Mouse (Mus musculus) heart, postnatal 0 days (tissue): ENCODE results near the gene Prpsap1. TPM values are rescaled to one million over a fixed set of nuclear protein-coding genes. Genes with fewer than 3 reads are reported as not detected.

Experiments used
- ATAC-seq: fragments of 200-750 bp; cut with Nextera tagmentation; 2 replicates; pipeline ENCODE4 v1.8.0; 2017; ENCODE audit warnings: low read depth, moderate number of reproducible peaks, moderate library complexity; ENCODE audit not compliant: insufficient read depth
- DNase-seq: peaks from one replicate; pipeline ENCODE4 v3.0.0-alpha.2; 2016; ENCODE audit warnings: low spot score
- H3K27ac ChIP-seq: fragments of 300-500 bp; sonication (generic); 2 replicates; pipeline ENCODE4 v1.5.1; 2014; ENCODE audit warnings: low read depth, mild to moderate bottlenecking
- H3K27me3 ChIP-seq: fragments of 300-500 bp; sonication (generic); 2 replicates; pipeline ENCODE4 v1.6.1; 2014; ENCODE audit warnings: low read length, mixed read lengths; ENCODE audit not compliant: control insufficient read depth, insufficient read depth
- H3K36me3 ChIP-seq: fragments of 300-500 bp; sonication (generic); replicated peaks from 2 replicates; pipeline ENCODE4 v1.6.1; 2014; ENCODE audit warnings: low read length, mixed read lengths; ENCODE audit not compliant: control insufficient read depth, insufficient read depth
- H3K4me1 ChIP-seq: fragments of 300-500 bp; sonication (generic); 2 replicates; pipeline ENCODE4 v1.6.1; 2014; ENCODE audit warnings: antibody characterized with exemption; ENCODE audit not compliant: control insufficient read depth, insufficient read depth
- H3K4me2 ChIP-seq: fragments of 300-500 bp; sonication (generic); 2 replicates; pipeline ENCODE4 v1.6.1; 2014; ENCODE audit warnings: low read depth, mild to moderate bottlenecking, low read length, moderate library complexity
- H3K4me3 ChIP-seq: fragments of 300-500 bp; sonication (generic); 2 replicates; pipeline ENCODE4 v1.5.1; 2014; ENCODE audit warnings: low read depth, low read length
- H3K9ac ChIP-seq: fragments of 300-500 bp; sonication (generic); replicated peaks from 2 replicates; pipeline ENCODE4 v1.6.1; 2014; ENCODE audit warnings: low read depth, low read length, mixed read lengths
- H3K9me3 ChIP-seq: fragments of 300-500 bp; sonication (generic); replicated peaks from 2 replicates; pipeline ENCODE4 v1.6.1; 2016; ENCODE audit warnings: low read length; ENCODE audit not compliant: control insufficient read depth
- CTCF ChIP-seq: IDR thresholded peaks from 2 replicates; pipeline ENCODE4 v1.5.1; 2016; ENCODE audit warnings: antibody characterized with exemption, control low read depth, low read depth
- EP300 ChIP-seq: IDR thresholded peaks from 2 replicates; pipeline ENCODE4 v1.6.1; 2016; ENCODE audit warnings: antibody characterized with exemption, low read depth
- WGBS: fragments of 180-500 bp; shearing (Covaris S2); extraction: QIAGEN DNeasy Blood & Tissue Kit; methylation state at CpG from one replicate; pipeline ENCODE4 v1.1.7; 2014; 5-methylcytosine and 5-hydroxymethylcytosine counted together
- polyA plus RNA-seq: library from polyadenylated mRNA; unstranded; fragments of >200 nt; fragmentation: Nextera tagmentation; extraction: Ambion mirVana; gene quantifications from 2 replicates; pipeline ENCODE4 v1.2.1, GENCODE M21; 2015
- total RNA-seq: library from RNA; depleted of rRNA; stranded (reverse); fragments of >200 nt; gene quantifications from 2 replicates; pipeline ENCODE4 v1.2.3, GENCODE M21; 2014; ENCODE audit warnings: low replicate concordance

The Prpsap1 gene
- total and polyA plus RNA-seq, 2 experiments from 2014 or later = 43.3 to 59.2 TPM

- 15% methylated on average over 20 of the region's 20 CpGs for WGBS
- peak; percentile 80 for DNase-seq
- peak; percentile 91 for TF ChIP-seq CTCF
- TF ChIP-seq EP300 = no peak
- Histone ChIP-seq H3K4me3 (peak overlapping the region; percentile 59), H3K4me1 (peaks cover 29% of the 10 kb centered on the region), H3K36me3 (peaks cover 14% of the 10 kb centered on the region), H3K9ac (no peak overlapping the region), H3K27ac (no peak overlapping the region), H3K9me3 (no peaks in the 10 kb centered on the region), H3K4me2 (peak overlapping the region; percentile 91), H3K27me3 (peaks cover 57% of the 10 kb centered on the region)
- ATAC-seq = peak; percentile 69
Measured at GRCm38 (mm10) chr11:116534154-116534865, 40.3 kb upstream of the Prpsap1 start.

GRCm38 (mm10) chr11:116533341-116534153 lies 39.5 kb upstream of the Prpsap1 start:
- Histone ChIP-seq H3K4me3 (peak overlapping the region; percentile 59), H3K9ac (peak overlapping the region; percentile 56), H3K4me2 (peak overlapping the region; percentile 91), H3K4me1 (peaks cover 29% of the 10 kb centered on the region), H3K9me3 (no peaks in the 10 kb centered on the region), H3K27ac (peak overlapping the region; percentile 66), H3K27me3 (peaks cover 57% of the 10 kb centered on the region), H3K36me3 (peaks cover 6% of the 10 kb centered on the region; the same call in 1 of the 2 replicates)
- no peak for TF ChIP-seq CTCF
- TF ChIP-seq EP300 = no peak
- DNase-seq (no peak), ATAC-seq (peak; percentile 40)
- under 1% methylated on average over 60 of the region's 63 CpGs for WGBS

DNA sequence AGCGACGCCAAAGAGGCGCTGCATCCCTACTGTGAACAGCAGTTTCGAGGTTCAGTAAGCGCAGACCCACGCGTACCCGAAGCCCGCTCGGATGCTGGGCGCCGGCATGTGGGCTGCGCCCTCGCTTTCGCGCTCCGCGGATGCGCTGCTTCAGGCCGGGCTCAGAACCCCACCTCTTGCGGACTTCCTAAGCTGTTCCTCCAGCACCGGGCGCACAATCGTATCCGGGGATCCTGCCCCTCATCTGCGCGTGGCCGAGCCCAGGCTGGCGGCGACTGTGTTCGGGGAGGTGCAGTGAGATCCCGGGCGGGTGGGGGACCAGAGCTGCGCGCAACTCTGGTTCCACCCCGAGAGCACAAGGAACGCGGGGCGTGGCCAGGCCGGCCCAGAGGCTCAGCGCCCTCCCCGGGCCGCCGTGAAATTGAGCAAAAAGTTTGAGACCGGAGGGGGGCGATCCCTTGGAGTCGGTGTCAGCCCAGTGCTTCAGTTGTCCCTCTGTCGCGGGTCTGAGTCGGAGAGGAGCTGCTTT lies 38.9 kb upstream of the Prpsap1 start:
- TF ChIP-seq CTCF (no peak), EP300 (no peak)
- peaks cover 29% of the 10 kb centered on the region for H3K4me1 ChIP-seq
- ATAC-seq = peak; percentile 52
- peaks cover 57% of the 10 kb centered on the region for H3K27me3 ChIP-seq
- peak overlapping the region; percentile 59 for H3K4me3 ChIP-seq
- peak overlapping the region; percentile 56 for H3K9ac ChIP-seq
- WGBS = under 1% methylated on average over 50 of the region's 50 CpGs
- no peak for DNase-seq
- no peaks in the 10 kb centered on the region for H3K36me3 ChIP-seq
- peak overlapping the region; percentile 66 for H3K27ac ChIP-seq
- peak overlapping the region; percentile 91 for H3K4me2 ChIP-seq
- no peaks in the 10 kb centered on the region for H3K9me3 ChIP-seq

GRCm38 (mm10) chr11:116532262-116532809 lies 38.3 kb upstream of the Prpsap1 start:
- under 1% methylated on average over 30 of the region's 30 CpGs for WGBS

More at GRCm38 (mm10) chr11:116532262-116532809, 38.3 kb upstream of the Prpsap1 start:
- Histone ChIP-seq H3K27ac (peak overlapping the region; percentile 66), H3K9me3 (no peaks in the 10 kb centered on the region), H3K4me3 (peak overlapping the region; percentile 59), H3K4me1 (peaks cover 29% of the 10 kb centered on the region), H3K9ac (peak overlapping the region; percentile 56), H3K4me2 (peak overlapping the region; percentile 91), H3K27me3 (peaks cover 57% of the 10 kb centered on the region), H3K36me3 (no peaks in the 10 kb centered on the region)
- TF ChIP-seq CTCF = no peak
- no peak for TF ChIP-seq EP300
- DNase-seq = no peak
- no peak for ATAC-seq
